Mouse (Mus musculus) forebrain, embryonic 10.5 days (tissue): ENCODE measurements around the gene Me1. TPM values are rescaled to one million over a fixed set of nuclear protein-coding genes. Genes with fewer than 3 reads are reported as not detected.

Experiments used
- polyA plus RNA-seq: library from polyadenylated mRNA; unstranded; fragments of >200 nt; fragmentation: Nextera tagmentation; extraction: Ambion mirVana; gene quantifications from 2 replicates; pipeline ENCODE4 v1.2.1, GENCODE M21; 2016

Me1 gene
- polyA plus RNA-seq, 1 experiment from 2014 or later, result 8.1 TPM

Other genes with a start within 250 kb of the Me1 start
- gene Ube2cbp, start 231.0 kb downstream of the Me1 start, polyA plus RNA-seq, result 8.0 and 8.3 TPM in 2 replicates
- gene Dop1a, start 228.8 kb downstream of the Me1 start, polyA plus RNA-seq, result 9.2 and 9.8 TPM in 2 replicates
- 34.2 and 34.6 TPM in 2 replicates for gene Pgm3, start 124.1 kb downstream of the Me1 start, polyA plus RNA-seq
- 3.9 and 4.1 TPM in 2 replicates for gene Rwdd2a, start 124.0 kb downstream of the Me1 start, polyA plus RNA-seq
- gene Prss35, start 47.7 kb upstream of the Me1 start, polyA plus RNA-seq, result 1.4 and 1.8 TPM in 2 replicates
- gene Snap91, start 184.7 kb upstream of the Me1 start, polyA plus RNA-seq, result 2.0 and 2.6 TPM in 2 replicates